Mouse (Mus musculus): ENCODE results near the gene Vmn2r93.

DNA sequence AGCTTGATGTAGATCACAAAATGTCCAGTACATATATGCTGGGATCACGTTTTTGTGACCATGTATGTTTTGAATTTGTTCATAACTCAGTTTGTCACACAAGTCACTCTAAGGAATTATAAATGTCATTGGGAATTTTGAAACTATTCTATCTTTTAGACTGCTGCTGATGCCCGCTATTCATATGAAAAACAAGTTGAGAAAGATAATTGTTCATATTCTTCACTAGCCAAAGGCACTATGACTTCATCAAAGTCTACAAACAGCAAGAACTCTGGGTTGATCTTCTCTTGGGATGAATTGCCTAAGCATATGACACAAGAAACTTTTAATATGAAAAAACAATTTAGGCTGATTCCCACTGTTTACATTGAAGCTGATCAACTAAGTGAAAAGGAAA is 20.2 kb upstream of the Vmn2r93 start, which contains the start of gene Vmn2r94:
- TF ChIP-seq POLR2A (IDR thresholded peaks at IDR 0.05; ENCODE audit: borderline replicate concordance, insufficient read depth, low read length) (no peak), CTCF (IDR thresholded peaks at IDR 0.05; ENCODE audit: borderline replicate concordance, insufficient read depth, low read depth, low read length) (no peak)
